Mouse (Mus musculus) spleen, adult 2 months (tissue): ENCODE data around the gene Ddx25.

ENCODE experiments used
- CTCF ChIP-seq: fragments of 200-500 bp; IDR thresholded peaks from 2 replicates; pipeline ENCODE4 v1.5.1; 2011; ENCODE audit warnings: mild to moderate bottlenecking, inconsistent platforms; ENCODE audit not compliant: insufficient read depth, insufficient read length, insufficient replicate concordance; ENCODE audit errors: extremely low read depth
- POLR2A ChIP-seq: fragments of 200-500 bp; IDR thresholded peaks from 2 replicates; pipeline ENCODE4 v1.6.1; 2011; ENCODE audit warnings: low read depth, low read length, inconsistent platforms

GRCm38 (mm10) chr9:35561583-35561982, 3.3 kb upstream of the Ddx25 start:
- TF ChIP-seq CTCF (no peak), POLR2A (no peak)
